Mouse (Mus musculus): ENCODE measurements around the gene Trpm3. TPM values are rescaled to one million over a fixed set of nuclear protein-coding genes. Genes with fewer than 3 reads are reported as not detected.

The Trpm3 gene
- polyA plus RNA-seq, 1 experiment from 2014 or later: 39.8 TPM

GRCm38 (mm10) chr19:22451290-22451689 lies 312.4 kb downstream of the Trpm3 start:
- no peak overlapping the region for H3K27ac ChIP-seq (ENCODE audit: low read depth, low read length)
- no peaks in the 10 kb centered on the region for H3K27me3 ChIP-seq (replicated peaks; ENCODE audit: control insufficient read depth, insufficient read depth, low read length)
- no peaks in the 10 kb centered on the region for H3K36me3 ChIP-seq (ENCODE audit: control insufficient read depth, insufficient read depth, low read length)
- H3K4me1 ChIP-seq (ENCODE audit: control insufficient read depth, insufficient read depth, low read depth, low read length): peaks cover 5% of the 10 kb centered on the region
- H3K9me3 ChIP-seq (ENCODE audit: control insufficient read depth, low read length): no peaks in the 10 kb centered on the region
- no peak overlapping the region; the same call in 1 of the 2 replicates for H3K4me2 ChIP-seq (ENCODE audit: low read length)
- no peak overlapping the region for H3K4me3 ChIP-seq (ENCODE audit: low read length)
- no peak for ATAC-seq
- 82% methylated on average over 5 of the region's 5 CpGs for WGBS
- no peak overlapping the region for H3K9ac ChIP-seq (ENCODE audit: low read depth, low read length)

- Histone ChIP-seq H3K4me1 (ENCODE audit: control insufficient read depth, insufficient read depth, low read depth, low read length) (no peaks in the 10 kb centered on the region), H3K9ac (ENCODE audit: low read depth, low read length) (no peak overlapping the region), H3K27ac (ENCODE audit: low read depth, low read length) (no peak overlapping the region), H3K9me3 (ENCODE audit: control insufficient read depth, low read length) (no peaks in the 10 kb centered on the region), H3K4me3 (ENCODE audit: low read length) (no peak overlapping the region), H3K27me3 (replicated peaks; ENCODE audit: control insufficient read depth, insufficient read depth, low read length) (no peaks in the 10 kb centered on the region), H3K36me3 (ENCODE audit: control insufficient read depth, insufficient read depth, low read length) (no peaks in the 10 kb centered on the region), H3K4me2 (ENCODE audit: low read length) (no peak overlapping the region)
- ATAC-seq: no peak
- 89% methylated on average over 2 of the region's 2 CpGs for WGBS
Measured at GRCm38 (mm10) chr19:22456935-22457334, 318.1 kb downstream of the Trpm3 start.

- Histone ChIP-seq H3K27me3 (replicated peaks; ENCODE audit: control insufficient read depth, insufficient read depth, low read length) (no peaks in the 10 kb centered on the region), H3K4me1 (ENCODE audit: control insufficient read depth, insufficient read depth, low read depth, low read length) (no peaks in the 10 kb centered on the region), H3K27ac (ENCODE audit: low read depth, low read length) (no peak overlapping the region), H3K4me3 (ENCODE audit: low read length) (no peak overlapping the region), H3K9ac (ENCODE audit: low read depth, low read length) (no peak overlapping the region), H3K9me3 (ENCODE audit: control insufficient read depth, low read length) (no peaks in the 10 kb centered on the region), H3K4me2 (ENCODE audit: low read length) (no peak overlapping the region), H3K36me3 (ENCODE audit: control insufficient read depth, insufficient read depth, low read length) (no peaks in the 10 kb centered on the region)
- no peak for ATAC-seq
Measured at GRCm38 (mm10) chr19:22462043-22462442, 323.2 kb downstream of the Trpm3 start.

GRCm38 (mm10) chr19:22463506-22463905 lies 324.7 kb downstream of the Trpm3 start:
- 43% methylated on average over 3 of the region's 3 CpGs for WGBS
- H3K9me3 ChIP-seq (ENCODE audit: control insufficient read depth, low read length): no peaks in the 10 kb centered on the region
- no peak for ATAC-seq
- no peak overlapping the region for H3K4me2 ChIP-seq (ENCODE audit: low read length)
- H3K4me3 ChIP-seq (ENCODE audit: low read length): no peak overlapping the region
- H3K27me3 ChIP-seq (replicated peaks; ENCODE audit: control insufficient read depth, insufficient read depth, low read length): no peaks in the 10 kb centered on the region
- H3K27ac ChIP-seq (ENCODE audit: low read depth, low read length): no peak overlapping the region
- no peak overlapping the region for H3K9ac ChIP-seq (ENCODE audit: low read depth, low read length)
- no peaks in the 10 kb centered on the region for H3K36me3 ChIP-seq (ENCODE audit: control insufficient read depth, insufficient read depth, low read length)
- no peaks in the 10 kb centered on the region for H3K4me1 ChIP-seq (ENCODE audit: control insufficient read depth, insufficient read depth, low read depth, low read length)

DNA sequence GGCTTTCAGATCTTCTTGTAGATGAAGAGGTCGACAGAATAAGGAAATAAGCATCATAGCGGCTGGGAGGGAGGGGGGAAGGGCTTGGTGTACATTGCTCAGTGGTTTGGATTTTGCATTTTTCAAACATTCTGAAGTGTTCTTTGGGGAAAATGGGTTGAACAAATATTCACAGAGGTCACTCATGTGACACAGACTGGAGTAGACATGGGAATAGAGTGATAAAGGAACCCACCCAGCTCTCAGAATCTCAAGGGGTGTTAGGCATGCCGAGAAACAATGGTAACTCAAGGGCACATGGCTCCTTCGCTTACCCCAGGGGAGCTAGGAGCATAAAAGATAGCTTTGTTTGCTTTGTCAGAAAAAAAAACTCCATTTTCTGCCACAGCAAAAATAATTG lies 330.8 kb downstream of the Trpm3 start:
- Histone ChIP-seq H3K36me3 (ENCODE audit: control insufficient read depth, insufficient read depth, low read length) (no peaks in the 10 kb centered on the region), H3K9me3 (ENCODE audit: control insufficient read depth, low read length) (no peaks in the 10 kb centered on the region), H3K4me3 (ENCODE audit: low read length) (no peak overlapping the region), H3K9ac (ENCODE audit: low read depth, low read length) (no peak overlapping the region), H3K27me3 (replicated peaks; ENCODE audit: control insufficient read depth, insufficient read depth, low read length) (no peaks in the 10 kb centered on the region), H3K4me1 (ENCODE audit: control insufficient read depth, insufficient read depth, low read depth, low read length) (no peaks in the 10 kb centered on the region), H3K27ac (ENCODE audit: low read depth, low read length) (no peak overlapping the region), H3K4me2 (ENCODE audit: low read length) (no peak overlapping the region)
- WGBS: 71% methylated on average over 4 of the region's 4 CpGs
- no peak for ATAC-seq

DNA sequence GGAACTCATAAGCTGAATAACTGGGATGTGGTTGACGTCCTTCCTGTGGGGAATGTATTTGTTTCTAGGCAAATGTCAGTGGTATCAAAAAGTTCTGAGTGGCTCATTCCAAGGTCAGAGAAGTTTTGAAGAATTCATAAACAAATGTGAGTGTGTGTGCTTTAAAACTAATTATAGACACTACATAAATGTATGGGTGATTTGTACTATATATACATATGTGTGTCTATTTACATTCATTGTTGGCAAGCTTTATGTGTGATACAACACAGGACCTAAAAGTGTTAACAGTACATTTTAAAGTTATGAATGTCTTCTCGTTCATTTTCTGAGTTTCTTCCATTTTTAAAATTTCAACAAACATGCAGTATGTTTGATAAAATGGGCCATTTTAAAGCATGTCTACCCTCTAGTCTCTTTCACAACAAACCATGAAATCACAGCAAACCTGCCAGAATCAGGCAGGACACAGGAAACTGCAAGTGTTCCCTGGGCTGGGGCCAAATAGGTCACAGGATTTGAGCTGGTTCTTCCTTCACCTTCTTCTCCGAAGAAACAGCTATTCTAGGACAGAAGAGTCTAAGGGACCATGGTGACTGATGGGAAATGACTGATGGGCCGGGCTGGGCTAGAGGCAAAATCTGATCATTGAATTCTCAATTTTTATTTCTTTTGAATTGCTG lies 334.3 kb downstream of the Trpm3 start:
- H3K4me3 ChIP-seq (ENCODE audit: low read length): no peak overlapping the region
- ATAC-seq: no peak
- no peaks in the 10 kb centered on the region for H3K27me3 ChIP-seq (replicated peaks; ENCODE audit: control insufficient read depth, insufficient read depth, low read length)
- H3K4me1 ChIP-seq (ENCODE audit: control insufficient read depth, insufficient read depth, low read depth, low read length): no peaks in the 10 kb centered on the region
- no peaks in the 10 kb centered on the region for H3K9me3 ChIP-seq (ENCODE audit: control insufficient read depth, low read length)
- H3K4me2 ChIP-seq (ENCODE audit: low read length): no peak overlapping the region
- WGBS: 81% methylated on average over 4 of the region's 4 CpGs
- H3K27ac ChIP-seq (ENCODE audit: low read depth, low read length): no peak overlapping the region
- no peak overlapping the region for H3K9ac ChIP-seq (ENCODE audit: low read depth, low read length)
- no peaks in the 10 kb centered on the region for H3K36me3 ChIP-seq (ENCODE audit: control insufficient read depth, insufficient read depth, low read length)

- H3K4me1 ChIP-seq (ENCODE audit: control insufficient read depth, insufficient read depth, low read depth, low read length): no peaks in the 10 kb centered on the region
- WGBS: 90% methylated on average over 6 of the region's 6 CpGs
- ATAC-seq: no peak
- H3K27ac ChIP-seq (ENCODE audit: low read depth, low read length): no peak overlapping the region
- no peaks in the 10 kb centered on the region for H3K36me3 ChIP-seq (ENCODE audit: control insufficient read depth, insufficient read depth, low read length)
- H3K9me3 ChIP-seq (ENCODE audit: control insufficient read depth, low read length): no peaks in the 10 kb centered on the region
- H3K4me2 ChIP-seq (ENCODE audit: low read length): no peak overlapping the region
- no peaks in the 10 kb centered on the region for H3K27me3 ChIP-seq (replicated peaks; ENCODE audit: control insufficient read depth, insufficient read depth, low read length)
- no peak overlapping the region for H3K9ac ChIP-seq (ENCODE audit: low read depth, low read length)
- no peak overlapping the region for H3K4me3 ChIP-seq (ENCODE audit: low read length)
Measured at GRCm38 (mm10) chr19:22478295-22478989, 339.6 kb downstream of the Trpm3 start.

- Histone ChIP-seq H3K4me1 (ENCODE audit: control insufficient read depth, insufficient read depth, low read depth, low read length) (no peaks in the 10 kb centered on the region), H3K9me3 (ENCODE audit: control insufficient read depth, low read length) (no peaks in the 10 kb centered on the region), H3K9ac (ENCODE audit: low read depth, low read length) (no peak overlapping the region), H3K27me3 (replicated peaks; ENCODE audit: control insufficient read depth, insufficient read depth, low read length) (no peaks in the 10 kb centered on the region), H3K4me3 (ENCODE audit: low read length) (no peak overlapping the region), H3K36me3 (ENCODE audit: control insufficient read depth, insufficient read depth, low read length) (no peaks in the 10 kb centered on the region), H3K4me2 (ENCODE audit: low read length) (no peak overlapping the region), H3K27ac (ENCODE audit: low read depth, low read length) (no peak overlapping the region)
- no peak for ATAC-seq
- WGBS: 81% methylated on average over 6 of the region's 6 CpGs
Measured at GRCm38 (mm10) chr19:22503469-22503868, 364.6 kb downstream of the Trpm3 start.

DNA sequence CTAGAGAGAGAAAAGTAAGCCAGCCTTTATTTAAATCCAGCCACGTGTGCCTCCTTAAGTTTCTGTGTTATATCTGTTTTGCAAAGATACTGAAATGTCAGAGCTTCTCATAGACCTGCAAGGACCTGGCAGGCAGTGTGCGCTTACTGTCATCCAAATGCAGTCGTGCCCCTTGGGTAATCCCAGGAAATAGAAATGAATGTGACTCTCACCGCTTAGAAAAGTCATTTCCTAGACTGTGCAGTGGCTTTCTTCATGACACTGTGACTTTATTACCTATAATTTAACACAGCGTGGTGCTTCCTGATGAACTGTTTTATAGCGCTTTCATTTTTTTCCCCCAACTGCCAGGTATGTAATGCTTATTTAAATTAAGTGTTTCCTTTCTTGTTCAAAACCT lies 379.7 kb downstream of the Trpm3 start:
- H3K4me2 ChIP-seq (ENCODE audit: low read length): no peak overlapping the region
- peak; percentile 74 for ATAC-seq
- no peaks in the 10 kb centered on the region for H3K4me1 ChIP-seq (ENCODE audit: control insufficient read depth, insufficient read depth, low read depth, low read length)
- H3K9me3 ChIP-seq (ENCODE audit: control insufficient read depth, low read length): no peaks in the 10 kb centered on the region
- H3K36me3 ChIP-seq (ENCODE audit: control insufficient read depth, insufficient read depth, low read length): no peaks in the 10 kb centered on the region
- WGBS: 58% methylated on average over 6 of the region's 6 CpGs
- no peak overlapping the region; the same call in 1 of the 2 replicates for H3K27ac ChIP-seq (ENCODE audit: low read depth, low read length)
- no peak overlapping the region for H3K9ac ChIP-seq (ENCODE audit: low read depth, low read length)
- H3K27me3 ChIP-seq (replicated peaks; ENCODE audit: control insufficient read depth, insufficient read depth, low read length): no peaks in the 10 kb centered on the region
- no peak overlapping the region for H3K4me3 ChIP-seq (ENCODE audit: low read length)
